Mouse (Mus musculus) brain, embryonic 14.5 days (tissue): ENCODE results near the gene Cd5l.

Experiments used
- CTCF ChIP-seq: fragments of 200-500 bp; IDR thresholded peaks from 2 replicates; pipeline ENCODE4 v1.5.1; 2012; ENCODE audit warnings: inconsistent platforms, mild to moderate bottlenecking, moderate library complexity, borderline replicate concordance; ENCODE audit not compliant: insufficient read depth, insufficient read length; ENCODE audit errors: extremely low read depth
- POLR2A ChIP-seq: fragments of 200-500 bp; IDR thresholded peaks from 2 replicates; pipeline ENCODE4 v1.6.1; 2012; ENCODE audit warnings: mild to moderate bottlenecking, inconsistent platforms, borderline replicate concordance; ENCODE audit not compliant: poor library complexity, insufficient read depth, insufficient read length, severe bottlenecking; ENCODE audit errors: extremely low read depth

DNA sequence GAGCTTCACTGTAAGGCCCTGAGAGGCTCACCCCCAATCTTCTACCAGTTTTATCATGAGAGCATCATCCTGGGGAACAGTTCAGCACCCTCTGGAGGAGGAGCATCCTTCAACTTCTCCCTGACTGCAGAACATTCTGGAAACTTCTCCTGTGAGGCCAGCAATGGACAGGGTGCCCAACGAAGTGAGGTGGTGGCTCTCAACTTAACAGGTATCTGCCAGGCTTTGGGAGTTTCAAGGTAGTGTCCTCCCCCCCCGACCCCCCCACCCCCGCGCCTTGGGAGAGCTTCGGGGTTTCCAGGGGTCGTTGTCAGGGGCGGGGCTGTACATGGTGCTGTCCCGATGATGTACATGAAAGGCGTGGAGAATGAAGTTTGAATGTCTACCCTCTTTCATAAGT lies 27.4 kb downstream of the Cd5l start:
- TF ChIP-seq POLR2A (no peak), CTCF (no peak)
